Mouse (Mus musculus) G1E (cell line): Measurements from ENCODE around the gene Fam189b. TPM values are rescaled to one million over a fixed set of nuclear protein-coding genes. Genes with fewer than 3 reads are reported as not detected.
"Not testable (repeated sequence)": the region's sequence is repeated elsewhere in the genome, so short reads cannot be mapped to it uniquely, and the experiment has no call there.

ENCODE experiments used
- ATAC-seq: 2 replicates; pipeline ENCODE4 v1.8.0; 2016; ENCODE audit warnings: mild to moderate bottlenecking; ENCODE audit not compliant: insufficient number of reproducible peaks, poor library complexity, low FRiP score, severe bottlenecking; ENCODE audit errors: extremely low read depth
- DNase-seq: peaks from one replicate; pipeline ENCODE4 v3.0.0; 2012; ENCODE audit warnings: low spot score
- H3K27me3 ChIP-seq: 2 replicates; pipeline ENCODE4 v1.6.1; 2012; ENCODE audit warnings: mild to moderate bottlenecking, low read length, inconsistent platforms; ENCODE audit not compliant: insufficient read depth
- H3K36me3 ChIP-seq: replicated peaks from 2 replicates; pipeline ENCODE3; 2012; ENCODE audit warnings: mild to moderate bottlenecking, inconsistent platforms
- H3K4me1 ChIP-seq: 2 replicates; pipeline ENCODE4 v1.6.1; 2012; ENCODE audit warnings: low read depth, low read length, inconsistent platforms, mixed read lengths; ENCODE audit not compliant: insufficient read depth
- H3K4me3 ChIP-seq: 2 replicates; pipeline ENCODE4 v1.5.1; 2012; ENCODE audit warnings: low read depth, mild to moderate bottlenecking, inconsistent platforms, low read length, moderate library complexity, mixed read lengths
- H3K9me3 ChIP-seq: replicated peaks from 2 replicates; pipeline ENCODE4 v1.6.1; 2012; ENCODE audit warnings: inconsistent platforms
- CTCF ChIP-seq: IDR thresholded peaks from 2 replicates; pipeline ENCODE4 v1.5.1; 2012; ENCODE audit warnings: low read depth, low read length, inconsistent platforms, mixed read lengths
- GATA1 ChIP-seq: IDR thresholded peaks from 2 replicates; pipeline ENCODE4 v1.6.1; 2012; ENCODE audit warnings: borderline replicate concordance, low read length, inconsistent platforms, mixed read lengths
- GATA2 ChIP-seq: IDR thresholded peaks from 2 replicates; pipeline ENCODE4 v1.6.1; 2012; ENCODE audit warnings: low read depth, low read length, inconsistent platforms, borderline replicate concordance
- POLR2AphosphoS5 ChIP-seq: IDR thresholded peaks from 2 replicates; pipeline ENCODE4 v1.6.1; 2012; ENCODE audit warnings: low read depth, low read length, inconsistent platforms; ENCODE audit not compliant: insufficient replicate concordance
- TAL1 ChIP-seq: conservative IDR thresholded peaks from 2 replicates; pipeline ENCODE4 v1.6.1; 2012; ENCODE audit warnings: low read depth, low read length, inconsistent platforms, mixed read lengths
- polyA plus RNA-seq: library from polyadenylated mRNA; stranded (reverse); fragments of >175 nt; gene quantifications from 2 replicates; pipeline ENCODE4 v1.2.3, GENCODE M21; 2012
- total RNA-seq, 2 experiments: library from RNA; stranded (forward) in 1 of 2; stranded (reverse) in 1 of 2; fragments of 200-1000 nt in 1 of 2; fragments of >200 nt in 1 of 2; fragmentation: Nextera tagmentation in 1 of 2; gene quantifications; 2 replicates each; pipeline ENCODE4 v1.2.3; 2014 to 2017

The Fam189b gene
- total and polyA plus RNA-seq, 3 experiments, result 1.1 to 11.9 (median 3.5) TPM

DNA sequence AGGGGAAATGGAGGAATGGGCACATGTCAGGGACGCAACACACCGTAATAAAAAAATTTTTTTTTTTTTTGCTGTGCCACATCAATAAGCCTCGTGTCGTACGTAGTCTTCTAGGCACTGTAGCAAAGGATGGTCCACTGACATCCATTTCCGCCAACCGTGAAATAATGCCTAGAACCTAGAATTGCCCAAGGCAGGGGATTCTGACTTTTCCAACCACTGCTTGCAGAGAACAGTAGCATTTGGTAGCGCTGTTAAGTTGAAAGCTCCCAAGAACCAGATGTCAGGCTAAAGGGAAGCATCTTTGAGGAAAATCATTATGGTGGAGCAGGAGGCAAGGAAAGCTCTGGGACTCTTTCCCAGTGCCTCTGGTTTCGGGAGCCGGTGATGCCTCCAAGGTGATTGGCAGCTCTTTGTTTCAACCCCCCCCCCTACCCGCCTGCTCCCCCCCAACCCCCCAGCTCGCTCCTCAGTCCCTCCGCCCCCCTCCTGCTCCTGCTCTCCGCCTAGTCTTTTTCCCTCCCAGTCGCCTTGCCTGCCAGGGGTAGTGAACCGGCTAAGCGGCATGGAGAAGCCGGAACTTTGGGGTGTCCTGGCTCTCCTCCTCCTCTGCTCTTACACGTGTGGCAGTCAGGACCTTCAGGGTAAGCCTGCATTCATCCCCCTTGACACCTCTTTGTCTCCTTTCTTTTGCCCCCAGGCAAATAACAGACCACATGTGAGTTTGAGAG, 31.9 kb downstream of the Fam189b start, which contains the start of gene Thbs3:
Gene Thbs3, plus strand, starts transcription at position 500 of the 731 bp plus-strand sequence.
- no peaks in the 10 kb centered on the region for H3K9me3 ChIP-seq
- H3K4me1 ChIP-seq, result peaks cover 56% of the 10 kb centered on the region
- no peak for DNase-seq
- TF ChIP-seq GATA2 (no peak), CTCF (no peak), POLR2AphosphoS5 (no peak), GATA1 (no peak), TAL1 (no peak)
- ATAC-seq, result no peak
- peak within 1 kb of the TSS; percentile 86 for H3K4me3 ChIP-seq
- H3K36me3 ChIP-seq, result peaks cover 29% of the 10 kb centered on the region
- H3K27me3 ChIP-seq, result peaks cover 21% of the 10 kb centered on the region

- Histone ChIP-seq H3K36me3 (peaks cover 19% of the 10 kb centered on the region), H3K27me3 (peaks cover 21% of the 10 kb centered on the region), H3K9me3 (no peaks in the 10 kb centered on the region), H3K4me3 (peak overlapping the region; percentile 86; the same call in 1 of the 2 replicates), H3K4me1 (peaks cover 49% of the 10 kb centered on the region)
- TF ChIP-seq CTCF, result peak; percentile 89
- TF ChIP-seq POLR2AphosphoS5, result no peak
- DNase-seq (peak; percentile 80), ATAC-seq (no peak)
Observed at GRCm38 (mm10) chr3:89215853-89216252, 32.9 kb downstream of the Fam189b start.

DNA sequence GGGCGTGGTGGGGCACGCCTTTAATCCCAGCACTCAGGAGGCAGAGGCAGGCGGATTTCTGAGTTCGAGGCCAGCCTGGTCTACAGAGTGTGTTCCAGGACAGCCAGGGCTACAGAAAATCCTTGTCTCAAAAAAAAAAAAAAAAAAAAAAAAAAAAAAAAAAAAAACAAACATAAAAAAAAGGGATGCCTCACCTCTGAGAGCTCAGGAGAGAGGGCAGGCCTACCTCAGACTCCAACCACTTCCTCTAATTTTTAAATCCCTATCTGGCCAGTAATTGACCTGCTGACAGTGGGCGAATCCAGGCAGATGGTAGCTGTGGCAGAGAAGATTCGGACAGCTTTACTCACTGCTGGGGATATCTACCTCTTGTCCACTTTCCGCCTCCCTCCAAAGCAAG, 33.5 kb downstream of the Fam189b start:
- H3K9me3 ChIP-seq, H3K4me3 ChIP-seq, ATAC-seq, DNase-seq: not testable (repeated sequence)
- Histone ChIP-seq H3K27me3 (peaks cover 24% of the 10 kb centered on the region), H3K4me1 (peaks cover 44% of the 10 kb centered on the region), H3K36me3 (peaks cover 13% of the 10 kb centered on the region)

- DNase-seq (no peak), ATAC-seq (no peak)
- TF ChIP-seq GATA2, result no peak
- TF ChIP-seq GATA1, result no peak
- peaks cover 32% of the 10 kb centered on the region for H3K27me3 ChIP-seq
- no peak overlapping the region for H3K4me3 ChIP-seq
- H3K9me3 ChIP-seq, result no peaks in the 10 kb centered on the region
- no peaks in the 10 kb centered on the region for H3K36me3 ChIP-seq
- peaks cover 31% of the 10 kb centered on the region for H3K4me1 ChIP-seq
Observed at GRCm38 (mm10) chr3:89218271-89218670, 35.3 kb downstream of the Fam189b start.

DNA sequence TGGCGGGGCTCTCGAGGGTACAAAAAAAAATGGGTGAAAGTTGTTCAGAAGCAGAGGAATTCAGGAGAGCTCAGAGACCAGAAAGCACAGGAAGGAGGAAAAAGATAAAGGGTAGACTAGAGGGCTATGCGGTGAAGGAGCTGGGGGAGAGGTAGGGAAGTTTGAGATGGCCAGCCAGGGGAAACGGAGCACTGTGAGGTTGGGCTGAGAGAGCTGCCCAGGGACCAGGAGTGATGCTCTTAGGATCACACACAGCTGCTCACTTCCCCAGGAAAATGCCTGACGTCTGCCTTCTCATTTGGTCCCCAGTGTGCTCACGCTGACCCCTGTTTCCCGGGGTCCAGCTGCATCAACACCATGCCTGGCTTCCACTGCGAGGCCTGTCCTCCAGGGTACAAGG, 36.6 kb downstream of the Fam189b start:
- ATAC-seq (no peak), DNase-seq (no peak)
- peaks cover 25% of the 10 kb centered on the region for H3K4me1 ChIP-seq
- no peaks in the 10 kb centered on the region for H3K36me3 ChIP-seq
- peaks cover 44% of the 10 kb centered on the region for H3K27me3 ChIP-seq
- no peak overlapping the region for H3K4me3 ChIP-seq
- H3K9me3 ChIP-seq, result no peaks in the 10 kb centered on the region
- TF ChIP-seq POLR2AphosphoS5, result no peak
- TF ChIP-seq GATA2, result no peak
- no peak for TF ChIP-seq CTCF
- TF ChIP-seq TAL1, result no peak
- no peak for TF ChIP-seq GATA1

DNA sequence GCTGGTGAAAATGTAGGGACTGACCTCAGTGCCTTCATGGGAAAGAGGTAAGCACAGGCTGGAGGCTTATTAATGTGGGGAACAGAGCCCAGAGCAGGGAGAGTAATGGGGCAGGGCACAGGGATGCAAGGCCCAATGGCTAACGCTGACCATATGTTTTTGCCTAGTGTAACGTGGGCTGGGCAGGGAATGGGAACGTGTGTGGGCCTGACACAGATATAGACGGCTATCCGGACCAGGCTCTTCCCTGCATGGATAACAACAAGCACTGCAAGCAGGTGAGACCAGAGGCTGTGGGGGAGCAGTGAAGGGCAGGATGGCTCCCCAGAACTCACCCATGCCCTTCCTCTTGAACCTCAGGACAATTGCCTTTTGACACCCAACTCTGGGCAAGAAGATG, 38.2 kb downstream of the Fam189b start:
- ATAC-seq (no peak), DNase-seq (no peak)
- peaks cover 60% of the 10 kb centered on the region for H3K27me3 ChIP-seq
- H3K9me3 ChIP-seq, result no peaks in the 10 kb centered on the region
- H3K4me1 ChIP-seq, result peaks cover 14% of the 10 kb centered on the region
- no peak overlapping the region for H3K4me3 ChIP-seq
- no peaks in the 10 kb centered on the region for H3K36me3 ChIP-seq
- TF ChIP-seq GATA1 (no peak), GATA2 (no peak), TAL1 (no peak), POLR2AphosphoS5 (no peak), CTCF (no peak)

- Histone ChIP-seq H3K4me3 (no peak overlapping the region), H3K9me3 (no peaks in the 10 kb centered on the region), H3K4me1 (peaks cover 30% of the 10 kb centered on the region), H3K27me3 (peaks cover 68% of the 10 kb centered on the region), H3K36me3 (no peaks in the 10 kb centered on the region)
- TF ChIP-seq GATA1 (no peak), TAL1 (no peak), CTCF (no peak), POLR2AphosphoS5 (no peak), GATA2 (no peak)
- DNase-seq (no peak), ATAC-seq (no peak)
Observed at GRCm38 (mm10) chr3:89224796-89225195, 41.9 kb downstream of the Fam189b start.
